23 mouse cellular contexts compared by ENCODE assay signal in genomic region chr4:76621740-76622139, GRCm38 (mm10).
DNase-seq lines count a peak whose midpoint lies in the region; ATAC-seq lines count a peak whose summit lies in the region.
"Had no signal": no experiment of that assay in that cellular context is flagged by ENCODE, and none has a peak within 500 bp of the region (broad histone marks: within the 10 kb centered on the region; RNA-seq: fewer than 3 reads in every experiment).

No protein-coding gene starts in this region.

- no peaks in the 10 kb centered on the region for H3K36me3 ChIP-seq in midbrain, embryonic 11.5 days (ENCODE audit: control insufficient read depth, insufficient read depth, low read length)
- H3K36me3 ChIP-seq: embryonic facial prominence, embryonic 12.5 days; hindbrain, embryonic 10.5 days; limb, embryonic 15.5 days; liver, embryonic 15.5 days; midbrain, embryonic 12.5 days; neural tube, embryonic 12.5 days had no signal

- no peak overlapping the region for H3K4me2 ChIP-seq in midbrain, embryonic 11.5 days
- H3K4me2 ChIP-seq: embryonic facial prominence, embryonic 12.5 days; limb, embryonic 15.5 days; liver, embryonic 15.5 days; midbrain, embryonic 12.5 days; neural tube, embryonic 12.5 days had no signal

- DNase-seq in frontal cortex, postnatal 36 days (ENCODE audit: low spot score in 2 of 2) = peak; percentile 23 to 32
- DNase-seq in frontal cortex, postnatal 14 days (ENCODE audit: low spot score in 2 of 2) = no peak
- DNase-seq in left cerebral cortex, adult 18-20 months (ENCODE audit: low spot score in 2 of 2) = peak; percentile 3 to 18
- DNase-seq in left cerebral cortex, adult 11 months (ENCODE audit: low spot score) = no peak
- peak; percentile 2 for DNase-seq in urinary bladder, postnatal 14 days (ENCODE audit: low spot score)
- no peak for DNase-seq in urinary bladder, postnatal 10 days (ENCODE audit: low spot score)
- peak; percentile 1 for DNase-seq in skeletal muscle tissue, adult 2 months (ENCODE audit: low read depth, low spot score)
- DNase-seq in midbrain, embryonic 11.5 days (ENCODE audit: low spot score, missing footprints) = no peak
- DNase-seq: cerebellum, adult 2 months; cerebellum, postnatal 36 days; gastrocnemius, postnatal 36 days; kidney, adult 11 months; thymus, postnatal 36 days had no signal

- H3K4me1 ChIP-seq in midbrain, embryonic 11.5 days (ENCODE audit: control insufficient read depth, insufficient read depth, low read length) = no peaks in the 10 kb centered on the region
- H3K4me1 ChIP-seq: embryonic facial prominence, embryonic 12.5 days; hindbrain, embryonic 10.5 days; limb, embryonic 15.5 days; liver, embryonic 15.5 days; midbrain, embryonic 12.5 days; neural tube, embryonic 12.5 days had no signal

- H3K27ac ChIP-seq in midbrain, embryonic 11.5 days (ENCODE audit: low read depth, low read length) = no peak overlapping the region
- H3K27ac ChIP-seq: embryonic facial prominence, embryonic 12.5 days; hindbrain, embryonic 10.5 days; hindbrain, postnatal 0 days; kidney, postnatal 0 days; limb, embryonic 15.5 days; liver, embryonic 15.5 days; midbrain, embryonic 12.5 days; neural tube, embryonic 12.5 days had no signal

- H3K4me3 ChIP-seq in midbrain, embryonic 11.5 days (ENCODE audit: low read depth, low read length) = no peak overlapping the region
- H3K4me3 ChIP-seq: embryonic facial prominence, embryonic 12.5 days; hindbrain, embryonic 10.5 days; limb, embryonic 15.5 days; liver, embryonic 15.5 days; midbrain, embryonic 12.5 days; neural tube, embryonic 12.5 days had no signal

- WGBS in midbrain, embryonic 11.5 days = 89% methylated on average over 7 of the region's 7 CpGs

- no peak overlapping the region for H3K9ac ChIP-seq in midbrain, embryonic 11.5 days (ENCODE audit: low read length)
- H3K9ac ChIP-seq: embryonic facial prominence, embryonic 12.5 days; limb, embryonic 15.5 days; liver, embryonic 15.5 days; midbrain, embryonic 12.5 days; neural tube, embryonic 12.5 days had no signal

- no peaks in the 10 kb centered on the region for H3K27me3 ChIP-seq in midbrain, embryonic 11.5 days (ENCODE audit: control insufficient read depth, insufficient read depth, low read length)
- H3K27me3 ChIP-seq: embryonic facial prominence, embryonic 12.5 days; limb, embryonic 15.5 days; liver, embryonic 15.5 days; midbrain, embryonic 12.5 days; neural tube, embryonic 12.5 days had no signal

- no peaks in the 10 kb centered on the region for H3K9me3 ChIP-seq in midbrain, embryonic 11.5 days (ENCODE audit: control insufficient read depth, low read length)
- H3K9me3 ChIP-seq: embryonic facial prominence, embryonic 12.5 days; hindbrain, embryonic 10.5 days; limb, embryonic 15.5 days; liver, embryonic 15.5 days; midbrain, embryonic 12.5 days; neural tube, embryonic 12.5 days had no signal

- ATAC-seq in midbrain, embryonic 11.5 days (ENCODE audit: low FRiP score) = no peak
- ATAC-seq: forebrain, embryonic 14.5 days; hindbrain, postnatal 0 days; lung, postnatal 0 days had no signal

Comparison
In these comparisons a context has a peak if more than half of its experiments do, and no peak if none do; other contexts are left out.
1. DNase-seq: peak in frontal cortex, postnatal 36 days (2 of 2), left cerebral cortex, adult 18-20 months (2 of 2), urinary bladder, postnatal 14 days (single experiment) and skeletal muscle tissue, adult 2 months (single experiment); none in frontal cortex, postnatal 14 days (0 of 2), left cerebral cortex, adult 11 months (single experiment), urinary bladder, postnatal 10 days (single experiment) and midbrain, embryonic 11.5 days (single experiment).